Mouse (Mus musculus) retina, postnatal 1 day (tissue): ENCODE measurements around the gene Gm20388.

Source experiments
- DNase-seq: peaks from one replicate; pipeline ENCODE4 v3.0.0-alpha.2; 2012

Gene Gm20388

DNA sequence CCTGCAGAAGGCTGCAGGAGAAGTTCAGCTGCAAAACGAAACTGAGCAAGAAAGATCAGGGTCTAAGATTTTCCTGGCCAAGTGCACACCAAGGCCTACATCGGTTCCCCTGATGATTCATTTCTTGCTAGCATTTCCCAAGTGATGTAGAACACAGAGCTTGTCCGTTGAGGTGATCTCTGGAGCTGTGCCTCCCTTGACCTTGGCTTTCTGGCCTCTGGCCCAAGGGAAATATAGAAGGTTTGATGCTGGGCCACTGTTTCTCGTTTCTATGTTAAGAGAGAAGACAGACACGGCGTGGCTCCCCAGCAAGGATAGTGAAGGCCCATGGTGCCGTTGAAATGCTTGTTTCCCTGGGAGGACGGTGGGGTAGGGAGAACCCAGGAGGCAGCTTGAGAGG lies 3857.2 kb downstream of the Gm20388 start:
- no peak for DNase-seq

DNA sequence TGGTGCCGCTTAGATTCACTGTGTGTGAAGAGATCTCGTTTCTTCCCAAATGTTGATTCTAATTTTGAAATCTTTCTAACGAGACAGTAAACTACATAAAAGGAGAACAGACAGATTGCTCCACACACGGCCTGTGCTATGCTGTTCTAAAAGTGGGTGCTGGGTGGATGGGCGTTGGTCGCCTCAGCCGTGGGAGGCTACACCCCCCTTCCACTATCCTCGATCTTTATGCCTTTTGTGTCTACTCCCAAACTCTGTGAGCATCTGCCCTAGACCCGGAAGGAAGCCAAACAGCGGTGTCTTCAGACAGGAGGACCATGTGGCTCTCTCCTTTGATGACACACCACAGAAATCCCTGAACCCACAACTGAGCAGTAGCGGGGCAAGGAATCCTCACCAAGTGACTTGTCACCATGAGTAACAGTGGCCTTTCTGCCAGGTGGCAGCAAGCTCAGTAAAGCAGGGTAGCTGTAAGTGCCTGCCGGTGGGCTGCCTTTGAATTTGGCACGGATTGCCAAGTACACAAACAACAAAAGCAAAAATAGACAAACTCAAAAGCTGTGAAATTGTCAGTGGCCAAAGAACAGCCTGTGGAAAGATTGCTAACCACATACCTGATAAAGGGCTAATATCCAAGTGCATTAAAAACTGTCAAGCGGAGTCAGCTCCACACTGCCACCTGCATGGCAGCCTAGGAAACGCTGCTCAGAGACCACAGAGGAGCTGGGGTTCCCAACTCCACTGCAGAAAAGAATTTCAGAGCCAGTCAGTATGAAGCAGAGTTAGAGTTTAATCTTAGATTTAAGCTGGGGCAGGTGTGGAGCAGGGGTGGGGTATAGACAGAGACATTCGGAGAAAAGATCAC lies 3858.1 kb downstream of the Gm20388 start:
- peak; percentile 67 for DNase-seq

DNA sequence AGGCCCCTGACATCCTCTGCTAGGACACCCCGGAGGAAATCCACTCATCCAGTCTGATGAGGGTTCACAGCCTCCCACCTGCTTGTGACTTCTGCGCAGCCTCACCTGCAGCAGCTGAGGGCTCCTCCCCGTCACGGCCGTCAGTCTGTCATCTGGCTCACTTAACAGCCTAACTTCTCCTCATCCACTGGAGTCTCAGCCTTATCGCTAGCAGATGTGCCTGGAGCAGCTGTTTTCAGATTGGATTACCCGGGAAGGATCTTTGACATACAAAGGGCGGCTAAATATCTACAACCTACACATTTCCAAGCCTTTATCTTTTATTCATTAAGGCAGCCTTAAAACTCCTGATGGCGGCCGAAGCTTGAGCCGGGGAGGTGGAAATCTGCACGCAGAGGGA lies 3862.8 kb downstream of the Gm20388 start:
- no peak for DNase-seq

- DNase-seq: no peak
Measured at GRCm38 (mm10) chr8:123774491-123774890, 3863.8 kb downstream of the Gm20388 start.

DNA sequence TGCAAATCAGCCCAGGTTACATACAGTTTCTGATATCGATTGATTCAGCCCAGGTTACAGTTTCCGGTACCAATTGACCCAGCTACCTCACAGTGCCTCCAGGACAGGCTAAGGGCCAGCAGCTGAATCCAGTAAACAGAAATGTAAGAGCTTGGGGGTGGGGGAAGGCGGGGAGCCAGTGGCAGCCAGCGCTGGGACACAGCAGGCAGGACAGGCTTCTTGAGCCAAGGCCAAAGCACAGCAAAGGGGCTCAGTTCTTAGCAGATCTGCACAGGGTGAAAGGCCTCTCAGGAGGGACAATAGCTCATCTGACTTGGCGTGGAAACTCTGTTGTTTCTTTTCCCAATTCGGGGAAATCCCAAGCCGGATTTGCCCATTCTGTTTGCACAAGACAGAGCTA lies 3866.7 kb downstream of the Gm20388 start:
- no peak for DNase-seq

GRCm38 (mm10) chr8:123780471-123780870 lies 3869.8 kb downstream of the Gm20388 start:
- DNase-seq: no peak

DNA sequence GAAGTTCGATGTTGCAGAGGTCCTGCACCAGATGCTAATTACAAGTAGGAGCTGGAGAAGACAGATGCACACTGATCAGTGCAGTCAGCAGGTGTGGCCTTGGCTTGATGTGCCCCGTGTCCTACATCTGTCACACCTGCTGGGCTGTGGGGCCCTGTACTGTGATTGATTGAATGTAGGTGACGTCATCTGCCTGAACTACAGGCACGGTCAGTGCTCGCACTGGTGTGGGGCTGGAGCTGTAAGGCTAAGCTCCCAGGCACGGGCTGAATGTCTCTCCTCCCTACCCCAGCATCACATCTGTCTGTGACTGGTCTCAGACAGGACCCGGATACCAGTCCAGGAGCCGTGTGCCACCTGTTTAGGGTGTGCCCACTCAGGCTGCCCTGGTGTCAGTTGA lies 3870.6 kb downstream of the Gm20388 start:
- peak; percentile 32 for DNase-seq

- DNase-seq: peak; percentile 90
Measured at GRCm38 (mm10) chr8:123783525-123784249, 3873.0 kb downstream of the Gm20388 start.

DNA sequence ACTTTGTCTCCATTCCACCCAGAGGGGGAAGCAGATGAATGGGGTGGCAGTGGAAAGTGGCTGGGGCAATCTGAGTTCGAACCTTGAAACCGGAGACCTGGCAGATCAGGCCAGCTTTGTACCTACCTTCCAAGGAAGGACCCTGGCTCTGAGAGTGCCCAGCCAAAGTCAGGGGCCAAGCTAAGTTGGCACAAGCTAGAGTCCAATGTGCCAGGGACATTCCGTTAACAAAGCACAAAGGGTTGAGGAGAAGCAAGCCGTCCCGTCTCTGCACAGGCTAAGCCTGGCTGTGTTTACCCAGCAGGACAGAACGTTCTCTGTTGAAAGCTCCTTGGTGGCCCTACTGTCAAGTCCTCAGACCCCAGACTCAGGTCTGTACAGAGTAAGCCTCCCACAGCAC lies 3875.5 kb downstream of the Gm20388 start:
- no peak for DNase-seq

DNA sequence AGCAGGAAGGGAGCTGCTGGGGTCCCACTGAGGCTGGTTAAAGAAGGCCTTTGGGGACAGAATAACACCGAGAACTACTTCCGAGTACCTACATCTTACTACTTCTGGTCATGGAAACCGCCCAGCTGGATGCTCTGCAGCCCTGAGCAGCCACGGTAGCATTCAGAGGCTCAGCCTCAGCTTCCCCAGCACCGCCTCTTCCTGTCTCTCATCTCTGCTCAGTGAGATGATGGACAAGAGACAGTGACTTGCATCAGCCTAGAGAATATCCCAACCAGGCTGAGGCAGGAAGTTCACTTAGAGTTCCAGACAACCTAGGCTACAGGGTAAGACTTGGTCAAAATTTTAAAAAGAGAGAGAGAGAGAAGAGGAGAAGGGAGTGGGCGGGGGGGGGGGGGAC lies 3876.0 kb downstream of the Gm20388 start:
- DNase-seq: no peak

DNA sequence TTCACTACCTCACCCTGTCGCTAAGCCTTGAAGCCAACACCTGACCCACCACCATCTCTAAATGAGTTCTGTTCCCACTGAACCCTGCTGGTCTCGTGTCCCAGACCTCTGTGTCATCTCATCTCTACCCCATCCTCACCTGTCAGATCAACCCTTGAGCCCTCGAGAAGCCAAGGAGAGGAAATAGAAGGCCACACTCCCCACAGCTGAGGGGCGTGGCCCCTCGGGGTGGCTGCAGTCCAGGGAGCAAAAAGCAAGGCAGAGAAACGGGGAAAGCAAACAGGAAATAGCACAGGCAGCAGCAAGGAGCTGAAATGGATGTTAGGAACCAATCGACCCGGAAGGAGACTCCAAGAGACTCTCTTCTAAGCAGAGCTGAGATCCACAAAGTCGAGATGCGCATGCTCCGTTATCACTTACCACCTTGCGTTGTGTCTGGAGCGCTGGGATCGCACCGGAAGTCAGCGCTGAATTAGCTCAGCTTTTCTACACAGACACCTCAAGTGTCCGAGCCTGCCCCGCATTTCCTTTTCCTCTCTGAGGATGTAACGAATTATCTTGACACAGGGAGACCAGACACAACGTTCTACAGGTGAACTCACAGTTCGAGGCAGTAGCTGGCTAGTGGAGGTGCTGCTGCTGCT lies 3876.7 kb downstream of the Gm20388 start:
- no peak for DNase-seq

GRCm38 (mm10) chr8:123788416-123789170 lies 3878.0 kb downstream of the Gm20388 start:
- no peak for DNase-seq

DNA sequence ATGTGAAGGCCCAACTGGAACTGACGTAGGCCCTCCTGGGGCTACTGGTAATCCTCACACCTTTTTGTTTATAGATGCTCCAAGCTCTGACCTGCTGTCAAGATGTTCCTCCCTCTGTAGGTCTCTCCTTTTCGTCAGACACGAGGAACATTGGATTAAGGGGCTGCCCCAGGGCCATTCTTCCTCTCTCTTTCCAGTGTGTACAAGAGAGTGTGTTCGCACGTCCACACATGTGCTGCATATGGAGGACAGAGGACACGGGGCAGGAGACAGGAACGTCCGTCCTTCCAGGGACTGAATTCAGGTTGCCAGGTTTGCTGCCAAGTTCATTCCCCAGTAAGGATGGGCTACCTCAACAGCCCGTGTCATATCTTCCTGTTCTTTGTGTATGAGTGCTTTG lies 3878.8 kb downstream of the Gm20388 start:
- no peak for DNase-seq

GRCm38 (mm10) chr8:123789970-123790369 lies 3879.3 kb downstream of the Gm20388 start:
- peak; percentile 85 for DNase-seq

- DNase-seq: peak; percentile 48
Measured at GRCm38 (mm10) chr8:123791101-123791844, 3880.6 kb downstream of the Gm20388 start.

GRCm38 (mm10) chr8:123791845-123792225 lies 3881.2 kb downstream of the Gm20388 start:
- no peak for DNase-seq

DNA sequence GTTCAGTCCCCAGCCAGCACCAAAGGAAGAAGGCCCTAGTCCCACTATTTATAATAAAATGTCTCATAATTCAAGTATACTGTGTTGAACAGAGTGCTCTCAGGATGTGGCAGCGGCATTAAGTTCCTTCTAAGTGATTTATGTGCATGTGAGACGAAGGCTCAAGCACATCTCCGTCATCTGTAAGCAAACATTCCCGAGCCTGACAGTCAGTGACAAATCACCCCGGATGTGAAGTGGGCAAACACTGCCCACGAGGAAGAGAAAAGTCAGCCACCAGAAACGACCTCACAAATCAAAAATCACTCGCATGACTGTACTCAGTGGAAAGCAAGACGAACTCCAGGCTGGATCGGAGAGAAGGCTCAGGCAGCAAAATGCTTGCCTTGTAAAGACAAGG lies 3883.3 kb downstream of the Gm20388 start:
- no peak for DNase-seq

DNA sequence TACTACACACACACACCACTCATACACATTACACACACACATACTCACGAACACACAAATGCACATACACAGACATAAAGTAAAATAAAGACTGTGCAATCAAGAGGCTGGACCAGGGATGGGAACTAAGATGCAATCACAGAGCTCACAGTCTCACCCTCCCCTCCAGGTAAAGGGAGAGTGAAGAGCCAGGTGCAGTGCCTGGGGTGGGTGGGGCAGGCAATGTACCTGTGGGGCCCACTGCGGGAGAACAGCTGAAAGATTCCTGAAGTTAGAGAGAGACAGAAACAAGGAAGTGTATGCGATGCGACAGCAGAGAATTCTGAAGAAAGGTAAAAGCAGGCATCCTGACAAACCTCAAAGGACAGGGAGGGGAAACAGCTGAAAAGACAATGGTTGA lies 3884.1 kb downstream of the Gm20388 start:
- no peak for DNase-seq

DNA sequence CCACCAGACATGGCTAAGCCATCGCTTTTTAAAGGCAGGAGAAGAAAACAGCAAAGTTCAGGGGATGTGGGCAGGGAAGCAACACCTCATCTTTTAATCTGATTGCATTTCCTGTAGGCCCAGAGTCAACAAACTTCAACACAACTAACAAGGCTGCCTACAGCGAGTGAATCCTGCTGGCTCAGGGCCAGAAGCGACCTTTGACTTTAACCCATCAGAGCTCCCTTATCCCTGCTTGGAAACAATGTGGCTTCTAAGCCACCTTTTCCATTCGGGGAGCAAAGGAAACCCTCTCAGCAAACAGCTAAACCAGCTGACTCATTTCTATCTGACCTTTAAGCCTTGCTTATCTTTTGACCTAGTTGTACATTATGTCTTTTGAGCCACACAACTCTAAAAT lies 3886.1 kb downstream of the Gm20388 start:
- DNase-seq: no peak

GRCm38 (mm10) chr8:123797928-123798327 lies 3887.3 kb downstream of the Gm20388 start:
- DNase-seq: no peak

DNA sequence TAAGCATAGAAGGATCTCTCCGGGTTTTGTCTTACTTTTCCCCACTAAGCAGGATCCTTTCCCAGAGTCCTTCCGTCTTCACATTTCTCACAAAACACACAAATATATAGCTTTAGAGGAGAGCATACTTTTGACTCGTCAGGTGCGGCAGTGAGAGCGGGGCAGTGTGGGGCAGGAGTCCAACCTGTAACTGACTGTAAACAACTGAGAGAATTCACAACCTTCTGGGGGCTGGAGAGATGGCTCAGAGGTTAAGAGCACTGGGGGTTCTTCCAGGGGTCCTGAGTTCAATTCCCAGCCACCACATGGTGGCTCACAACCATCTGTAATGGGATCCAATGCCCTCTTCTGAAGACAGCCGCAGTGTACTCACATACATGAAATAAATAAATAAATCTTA lies 3888.8 kb downstream of the Gm20388 start:
- DNase-seq: no peak

DNA sequence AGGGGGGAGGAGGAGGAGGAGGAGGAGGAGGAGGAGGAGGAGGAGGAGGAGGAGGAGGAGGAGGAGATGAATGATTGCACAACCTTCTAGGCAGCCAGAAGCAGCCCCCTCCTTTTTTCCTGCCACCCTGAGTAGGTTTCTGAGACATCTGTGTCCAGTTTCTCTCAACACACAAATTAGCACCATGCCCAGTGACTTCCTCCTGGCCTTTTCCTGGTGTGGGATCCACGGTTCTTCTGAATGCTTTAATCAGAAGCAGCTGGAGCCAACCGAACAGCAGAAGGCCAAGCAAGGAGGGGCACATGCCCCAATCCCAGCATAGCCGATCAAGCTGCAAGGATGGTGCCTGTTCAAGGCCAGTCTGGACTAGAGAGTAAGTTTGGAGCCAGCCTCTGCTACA lies 3889.2 kb downstream of the Gm20388 start:
- DNase-seq: no peak
